Mouse (Mus musculus): ENCODE results near the gene Cdkn1c.

DNA sequence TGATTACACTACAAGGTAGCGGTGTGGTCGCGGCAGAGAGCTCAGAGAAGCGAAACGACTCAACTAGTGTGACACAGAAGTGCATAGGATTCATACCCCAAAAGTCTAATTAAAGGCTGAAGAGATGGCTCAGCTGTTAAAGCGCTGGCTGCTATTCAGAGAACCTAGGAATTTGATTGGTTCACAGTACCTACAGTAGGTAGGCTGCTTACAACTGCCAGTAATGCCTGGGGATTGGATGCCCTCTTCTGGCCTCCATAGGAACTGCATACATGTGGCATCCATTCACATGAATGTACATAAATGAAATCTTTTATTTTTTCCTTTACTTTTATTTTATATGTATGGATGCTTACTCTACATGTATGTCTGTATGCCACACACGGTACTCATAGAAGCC, 45.8 kb upstream of the Cdkn1c start:
- TF ChIP-seq CTCF (IDR thresholded peaks at IDR 0.05; ENCODE audit: control insufficient read depth, insufficient read depth, insufficient replicate concordance, low read depth, low read length) = no peak
- no peak for TF ChIP-seq POLR2A (IDR thresholded peaks at IDR 0.05; ENCODE audit: control insufficient read depth, low read depth, low read length)
